Mouse (Mus musculus): Measurements from ENCODE around the gene Dupd1. TPM values are rescaled to one million over a fixed set of nuclear protein-coding genes. Genes with fewer than 3 reads are reported as not detected.

The Dupd1 gene
- total RNA-seq (2021) = 0.70 and 1.8 TPM in 2 replicates
- long read RNA-seq, experiment 1, partial matches to known transcripts = 0 of 1 reads
- long read RNA-seq, experiment 1, other reads (novel, unspliced or antisense) = 1 of 1 reads
- long read RNA-seq, experiment 2, partial matches to known transcripts = 0 of 2 reads
- long read RNA-seq, experiment 2, other reads (novel, unspliced or antisense) = 2 of 2 reads

DNA sequence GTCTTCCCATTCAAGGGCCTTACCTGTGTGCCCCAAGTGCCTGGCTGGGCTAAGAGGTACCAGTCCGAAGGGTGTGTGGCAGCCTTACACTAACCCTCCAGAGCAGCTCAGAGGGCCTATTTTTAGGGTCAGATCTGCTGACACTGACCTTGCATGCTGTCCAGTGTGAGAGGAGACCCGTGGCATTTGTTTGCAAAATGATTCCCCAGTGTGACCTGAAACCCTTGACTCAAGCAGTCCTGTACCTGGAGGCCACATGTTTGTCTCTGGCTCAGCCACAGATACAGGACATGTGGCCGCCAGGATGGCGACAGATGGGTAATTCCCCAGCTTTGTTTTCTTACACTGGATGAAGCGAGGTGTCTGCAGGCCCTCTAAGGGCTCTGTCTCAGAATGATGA, at the start of gene Dupd1:
Gene Dupd1 (minus strand): TSS at position 91 of the 400 bp plus-strand sequence.
- DNase-seq = no peak

- no peak for DNase-seq
Observed at GRCm38 (mm10) chr14:21763736-21764135, 49.4 kb upstream of the Dupd1 start.

DNA sequence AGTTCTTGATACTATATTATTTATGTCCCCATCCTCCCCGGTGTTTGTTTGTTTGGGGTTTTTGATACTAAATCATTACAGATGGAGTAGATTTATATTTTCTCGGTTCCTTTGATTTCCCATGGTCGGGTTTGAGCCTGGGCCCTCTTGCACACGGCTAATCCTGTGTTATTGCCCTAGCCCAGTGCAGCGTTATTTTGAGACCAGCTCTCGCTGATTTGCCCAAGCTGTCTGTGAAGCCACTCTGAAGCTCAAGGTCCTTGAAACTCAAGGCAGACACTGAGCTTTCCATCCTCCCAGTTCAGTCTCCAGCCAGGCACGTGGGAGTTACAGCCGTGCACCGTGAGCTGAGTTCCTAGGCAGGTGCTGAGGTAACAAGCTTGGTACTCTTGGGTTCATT, 47.2 kb upstream of the Dupd1 start:
- DNase-seq = no peak

DNA sequence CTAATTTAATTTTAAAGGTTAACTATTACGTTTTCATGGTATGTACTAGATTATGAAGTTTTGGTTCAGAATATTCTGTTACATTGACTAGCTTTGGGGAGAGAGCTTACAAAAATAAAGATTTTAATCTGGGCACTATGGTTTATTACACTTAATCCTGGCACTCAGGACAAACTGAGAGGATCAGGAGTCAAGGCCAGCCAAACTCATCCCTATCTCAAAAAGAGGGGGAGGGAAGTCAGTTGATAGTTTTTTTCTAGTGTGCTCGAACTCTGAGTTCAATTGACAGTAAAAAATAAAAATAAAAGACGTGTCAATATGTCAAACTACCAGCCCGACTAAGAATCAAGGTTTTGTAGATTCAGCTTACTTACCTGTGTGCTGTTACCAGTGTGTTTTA, 39.0 kb upstream of the Dupd1 start:
- no peak for DNase-seq

GRCm38 (mm10) chr14:21752411-21752810, 38.0 kb upstream of the Dupd1 start:
- no peak for DNase-seq

DNA sequence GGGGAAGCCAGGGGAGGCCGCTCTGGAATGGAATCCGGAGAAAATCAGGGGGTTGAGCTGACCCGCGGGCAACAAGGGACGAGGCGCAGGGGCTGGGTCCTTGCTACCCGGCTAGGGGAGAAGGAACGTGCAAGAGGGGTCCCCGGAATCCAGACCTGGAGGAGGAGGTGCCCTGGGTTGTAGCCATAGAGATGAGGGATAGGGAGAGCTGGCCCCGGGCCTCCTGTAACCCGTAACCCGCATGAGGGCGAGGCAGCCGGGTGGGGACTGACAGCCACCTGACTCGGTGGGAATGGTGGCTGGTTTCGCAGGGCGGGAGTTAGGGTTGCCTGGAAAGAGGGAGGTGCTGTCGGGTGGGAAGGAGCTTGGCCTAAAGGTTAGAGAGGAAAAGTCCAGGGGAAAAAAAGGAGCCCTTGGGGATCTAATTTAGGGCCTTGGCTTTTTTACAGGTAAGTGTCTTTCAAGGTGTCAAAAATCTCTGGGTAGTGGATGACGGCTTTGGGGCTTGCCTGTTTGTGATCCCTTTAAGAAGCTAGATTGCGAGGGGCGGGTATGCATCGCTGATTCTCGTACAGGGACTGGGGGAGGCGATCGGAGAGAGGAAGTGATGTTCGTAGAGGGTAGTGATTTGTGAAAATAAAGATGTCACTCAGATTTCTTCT, 36.6 kb upstream of the Dupd1 start, which contains the start of gene Dusp13:
Gene Dusp13 (minus strand): TSS at position 301 of the 662 bp plus-strand sequence.
- peak; percentile 86 for DNase-seq

GRCm38 (mm10) chr14:21750008-21750880, 35.9 kb upstream of the Dupd1 start, which contains the start of gene Samd8:
Samd8 (plus strand) TSS chr14:21750531.
- peak; percentile 95 for DNase-seq

- peak; percentile 67 for DNase-seq
Observed at GRCm38 (mm10) chr14:21748142-21748870, 33.9 kb upstream of the Dupd1 start.

- no peak for DNase-seq
Observed at GRCm38 (mm10) chr14:21747436-21748141, 33.2 kb upstream of the Dupd1 start.

DNA sequence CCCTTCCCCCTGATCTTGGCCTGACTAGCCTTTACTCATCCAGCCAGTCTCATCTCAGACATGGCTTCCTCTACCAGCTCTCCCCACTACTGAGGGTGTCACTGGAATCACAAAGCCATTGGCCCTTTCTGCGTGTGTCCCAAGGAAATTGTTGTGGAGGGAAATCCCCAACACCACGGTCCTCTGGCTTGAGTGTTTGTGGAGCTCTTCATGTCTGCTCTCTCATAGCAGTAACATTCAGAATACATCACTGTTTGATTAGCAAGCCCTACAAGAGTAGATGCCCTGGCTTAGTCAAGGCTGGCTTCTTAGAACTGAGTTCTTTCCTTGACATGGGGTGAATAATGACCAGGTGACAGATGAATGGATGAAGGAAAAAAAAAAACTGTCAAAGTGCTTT, 32.5 kb upstream of the Dupd1 start:
- no peak for DNase-seq

DNA sequence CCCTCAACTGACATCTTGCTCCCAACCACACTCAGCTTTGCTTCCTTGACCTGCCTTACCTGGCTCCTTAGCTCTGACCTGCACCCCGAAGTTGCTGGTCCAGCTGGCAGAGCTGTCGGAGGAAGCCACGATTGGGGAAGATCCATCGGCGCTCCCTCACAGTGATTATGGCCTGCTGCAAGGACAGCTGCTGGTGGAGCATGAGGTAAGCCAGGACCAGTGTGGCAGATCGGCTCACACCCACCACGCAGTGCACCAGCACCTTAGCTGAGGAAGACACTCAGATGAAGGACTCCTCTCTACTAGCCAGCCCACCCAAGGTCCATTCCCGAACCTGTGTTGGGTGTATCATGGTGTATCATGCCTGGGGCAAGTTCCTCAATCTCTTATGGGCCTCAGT, 31.9 kb upstream of the Dupd1 start:
- no peak for DNase-seq

GRCm38 (mm10) chr14:21745149-21745548, 30.8 kb upstream of the Dupd1 start:
- no peak for DNase-seq

GRCm38 (mm10) chr14:21744169-21744568, 29.8 kb upstream of the Dupd1 start:
- DNase-seq = no peak

DNA sequence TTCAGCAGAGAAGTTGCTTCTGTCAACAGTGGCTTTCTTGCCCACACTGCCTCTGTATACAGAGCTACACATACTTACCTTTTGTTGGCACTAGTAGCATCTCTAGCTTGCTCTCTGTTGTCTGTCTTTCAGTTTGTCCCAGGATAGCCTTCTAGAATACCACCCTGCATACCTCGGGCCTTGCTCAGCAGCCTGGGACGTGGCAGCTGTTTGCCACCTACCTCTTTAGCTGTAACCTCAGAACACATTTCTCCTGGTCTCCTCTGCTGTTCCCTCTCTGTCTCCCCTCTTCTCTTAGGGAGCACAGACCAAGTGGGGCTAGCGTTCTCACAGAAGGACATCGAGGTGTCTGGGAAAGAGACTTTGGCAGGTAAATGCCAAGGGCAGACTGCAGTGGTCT, 28.1 kb upstream of the Dupd1 start:
- DNase-seq = no peak

DNA sequence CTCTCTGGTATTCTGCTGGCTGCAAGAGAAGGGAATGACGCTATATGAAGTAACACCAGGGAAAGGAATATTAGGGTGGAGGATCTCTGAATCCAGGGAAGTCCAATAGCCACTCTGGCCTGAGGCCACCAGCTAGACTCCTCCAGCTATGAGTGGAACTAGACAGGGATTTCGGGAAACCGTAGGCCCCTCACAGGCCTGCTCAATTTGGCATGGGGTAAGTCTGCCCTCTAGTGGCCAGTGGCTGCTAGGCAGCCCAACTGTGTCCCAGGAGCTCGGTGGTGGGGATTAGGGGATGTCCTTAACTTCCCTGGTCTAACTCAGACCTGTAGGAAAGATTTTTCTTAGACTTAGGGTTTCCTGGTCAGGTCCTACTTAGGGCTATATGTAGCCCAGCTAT, 27.4 kb upstream of the Dupd1 start:
- peak; percentile 90 for DNase-seq

- no peak for DNase-seq
Observed at GRCm38 (mm10) chr14:21741314-21741713, 26.9 kb upstream of the Dupd1 start.

GRCm38 (mm10) chr14:21740345-21740744, 26.0 kb upstream of the Dupd1 start:
- no peak for DNase-seq

- no peak for DNase-seq
Observed at GRCm38 (mm10) chr14:21733131-21733905, 18.9 kb upstream of the Dupd1 start.

- DNase-seq = no peak
Observed at GRCm38 (mm10) chr14:21729936-21730335, 15.6 kb upstream of the Dupd1 start.

- DNase-seq = no peak
Observed at GRCm38 (mm10) chr14:21729031-21729732, 14.8 kb upstream of the Dupd1 start.
